Mouse (Mus musculus) ES-E14 (cell line): ENCODE measurements around the gene Ren1. TPM values are rescaled to one million over a fixed set of nuclear protein-coding genes. Genes with fewer than 3 reads are reported as not detected.
A peak's percentile ranks its signal among the peaks of the same experiment; 100 is the strongest.

Experiments
- DNase-seq: peaks from one replicate; pipeline ENCODE4 v3.0.0-alpha.2; 2013; ENCODE audit warnings: low read depth, low spot score
- H3K27ac ChIP-seq: 2 replicates; pipeline ENCODE4 v1.5.1; 2012; ENCODE audit warnings: low read depth, mild to moderate bottlenecking, low read length, moderate library complexity, mixed read lengths; ENCODE audit not compliant: poor library complexity, insufficient read depth, severe bottlenecking
- H3K36me3 ChIP-seq: 2 replicates; pipeline ENCODE4 v1.6.1; 2012; ENCODE audit warnings: mild to moderate bottlenecking, low read length, moderate library complexity, mixed read lengths; ENCODE audit not compliant: control insufficient read depth, poor library complexity, insufficient read depth, severe bottlenecking
- H3K4me1 ChIP-seq, 2 experiments: fragments of 150-350 bp in 1 of 2; sonication (generic) in 1 of 2; 2 replicates each; pipeline ENCODE4 v1.6.1; 2012; ENCODE audit warnings: low read length in 2 of 2, mild to moderate bottlenecking in 1 of 2, mixed read lengths in 1 of 2; ENCODE audit not compliant: control insufficient read depth in 2 of 2, insufficient read depth in 2 of 2, poor library complexity in 1 of 2
- H3K4me3 ChIP-seq, 2 experiments: fragments of 150-350 bp in 1 of 2; sonication (generic) in 1 of 2; 2 replicates each; pipeline ENCODE4 v1.5.1; 2012; ENCODE audit warnings: low read length in 2 of 2, low read depth in 1 of 2, mild to moderate bottlenecking in 1 of 2, mixed read lengths in 1 of 2; ENCODE audit not compliant: insufficient read depth in 1 of 2, poor library complexity in 1 of 2, severe bottlenecking in 1 of 2
- H3K9ac ChIP-seq: 2 replicates; pipeline ENCODE4 v1.6.1; 2012; ENCODE audit warnings: low read depth, mild to moderate bottlenecking, low read length, mixed read lengths; ENCODE audit not compliant: poor library complexity, insufficient read depth, severe bottlenecking
- H3K9me3 ChIP-seq: fragments of 150-350 bp; sonication (generic); 2 replicates; pipeline ENCODE4 v1.6.1; 2012; ENCODE audit warnings: low read depth, mild to moderate bottlenecking, low read length; ENCODE audit not compliant: control insufficient read depth, insufficient read depth
- CHD2 ChIP-seq: IDR thresholded peaks from 2 replicates; pipeline ENCODE4 v1.6.1; 2014; ENCODE audit warnings: mild to moderate bottlenecking, low read depth, low read length, inconsistent platforms
- HCFC1 ChIP-seq: IDR thresholded peaks from 2 replicates; pipeline ENCODE4 v1.6.1; 2012; ENCODE audit warnings: low read length, inconsistent platforms, borderline replicate concordance; ENCODE audit not compliant: insufficient read depth
- MAFK ChIP-seq: IDR thresholded peaks from 2 replicates; pipeline ENCODE4 v1.6.1; 2014; ENCODE audit warnings: mild to moderate bottlenecking, low read depth, low read length, inconsistent platforms; ENCODE audit not compliant: insufficient read depth
- ZC3H11A ChIP-seq: IDR thresholded peaks from 2 replicates; pipeline ENCODE4 v1.6.1; 2012; ENCODE audit warnings: low read depth, mild to moderate bottlenecking, inconsistent platforms, low read length, borderline replicate concordance
- ZNF384 ChIP-seq: IDR thresholded peaks from 2 replicates; pipeline ENCODE4 v1.6.1; 2012; ENCODE audit warnings: low read depth, low read length, inconsistent platforms
- in situ Hi-C, 2 experiments: fragments of 600-800 bp; cut with MboI; formaldehyde crosslinking; loops; one replicate each; pipeline ENCODE4 v1.15.1; 2025; ENCODE audit warnings: low sequenced_read_pairs in 2 of 2, inconsistent platforms in 1 of 2; ENCODE audit not compliant: unreplicated experiment in 2 of 2
- total RNA-seq: library from RNA; depleted of rRNA; stranded (reverse); fragments of 300-350 nt; gene quantifications from 2 replicates; pipeline ENCODE4 v1.2.3, GENCODE M21; 2012

The Ren1 gene
- total RNA-seq, 1 experiment, result 0.67 TPM

DNA sequence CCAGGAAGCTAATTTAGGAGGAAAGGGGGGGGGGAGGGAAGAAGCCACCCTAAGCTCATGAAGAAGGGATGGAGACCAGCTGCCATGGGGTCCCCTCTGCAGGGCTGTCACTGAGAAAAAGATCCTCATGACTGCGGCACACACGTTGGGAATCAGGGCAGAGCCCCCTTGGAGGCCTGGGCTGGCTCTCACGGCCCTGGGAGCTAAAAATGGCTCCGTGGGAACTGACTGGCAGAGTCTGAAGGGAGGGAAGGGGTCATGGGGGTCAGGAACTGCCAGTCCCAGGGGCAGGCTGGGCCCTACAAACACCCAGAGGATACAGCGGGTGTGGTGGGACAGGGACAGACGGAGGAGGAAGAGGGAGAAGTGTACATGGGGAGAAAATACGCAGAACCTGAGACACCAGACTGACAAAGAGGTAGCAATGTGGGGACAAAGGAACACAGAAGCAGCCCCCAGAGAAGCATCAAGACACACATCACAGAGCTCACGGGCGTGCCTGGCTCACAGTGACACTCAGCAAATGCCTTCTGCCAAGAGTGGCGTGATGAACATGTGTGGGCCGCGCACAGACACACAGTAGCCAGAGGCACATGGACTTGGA lies 32.3 kb downstream of the Ren1 start:
- peaks cover 0 to 27% of the 10 kb centered on the region in 2 experiments; a peak in 2 of 4 replicates for H3K4me1 ChIP-seq
- in situ Hi-C loops, result loop anchor here (5.0 to 25.0 kb wide), 2 partner anchors 225 to 230 kb away; partner anchors contain the start of gene Snrpe (in 1 of the 2)
- H3K36me3 ChIP-seq, result peaks cover 16% of the 10 kb centered on the region
- TF ChIP-seq ZNF384, result no peak
- H3K9me3 ChIP-seq, result no peaks in the 10 kb centered on the region
- no peak for DNase-seq
- no peak overlapping the region; the same call in 1 of the 2 replicates for H3K9ac ChIP-seq
- no peak overlapping the region for H3K27ac ChIP-seq
- no peak overlapping the region for H3K4me3 ChIP-seq

DNA sequence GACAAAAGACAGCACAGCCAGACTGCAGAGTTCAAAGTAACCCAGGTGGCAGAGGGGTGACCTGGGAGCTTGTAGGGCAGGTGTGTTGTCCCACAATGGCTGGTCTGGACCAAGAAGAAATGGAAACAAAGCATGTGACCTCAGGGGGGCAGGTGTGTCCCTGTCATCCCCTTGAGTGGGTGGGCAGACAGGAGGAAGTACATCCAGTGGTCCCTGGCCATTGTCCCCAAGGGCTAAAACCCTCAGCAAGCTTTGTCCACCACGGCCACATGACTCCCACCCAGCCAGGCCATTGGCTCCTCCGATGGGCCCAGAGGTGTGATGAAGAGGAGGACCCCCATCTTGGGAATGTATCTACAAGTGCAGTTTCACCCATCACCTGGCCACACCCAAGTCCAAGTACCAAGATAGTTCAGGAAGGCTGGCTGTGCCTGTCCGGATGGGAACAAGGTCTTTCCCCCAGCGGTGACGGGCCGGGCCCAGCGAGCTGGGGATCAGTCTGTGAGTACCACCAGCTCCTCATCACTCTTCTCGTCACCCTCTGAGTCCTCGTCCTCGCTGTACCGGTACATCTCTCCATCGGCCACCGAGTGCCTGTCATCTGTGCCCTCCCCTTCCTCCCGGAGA lies 33.0 kb downstream of the Ren1 start:
- H3K9ac ChIP-seq, result no peak overlapping the region
- TF ChIP-seq CHD2 (no peak), ZC3H11A (no peak), HCFC1 (no peak), MAFK (no peak), ZNF384 (no peak)
- H3K36me3 ChIP-seq, result peaks cover 16% of the 10 kb centered on the region
- H3K4me1 ChIP-seq, result peaks cover 0 to 30% of the 10 kb centered on the region in 2 experiments; a peak in 2 of 4 replicates
- H3K9me3 ChIP-seq, result no peaks in the 10 kb centered on the region
- H3K4me3 ChIP-seq, result no peak overlapping the region
- in situ Hi-C loops, result loop anchor here (5.0 to 25.0 kb wide), 2 partner anchors 224 to 229 kb away; partner anchors contain the start of gene Snrpe (in 1 of the 2)
- no peak for DNase-seq
- H3K27ac ChIP-seq, result no peak overlapping the region

DNA sequence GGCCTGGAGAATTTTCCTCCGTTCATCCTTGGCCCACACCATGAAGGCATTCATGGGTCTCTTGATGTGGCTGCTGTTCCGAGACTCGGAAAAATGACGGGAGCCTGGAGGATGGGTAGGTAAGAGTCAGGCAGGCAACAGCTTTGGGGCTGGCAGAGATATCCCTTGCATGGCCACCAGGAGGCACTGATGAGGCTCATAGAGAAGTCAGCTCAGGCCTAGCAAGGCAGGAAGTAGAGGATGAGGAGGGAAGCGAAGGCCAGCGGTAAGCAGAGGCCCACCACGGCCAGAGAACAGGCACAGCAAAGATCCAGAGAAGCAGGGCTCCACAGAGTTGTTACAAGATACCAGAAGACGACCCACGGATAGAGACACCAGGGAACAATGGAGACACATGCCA lies 35.2 kb downstream of the Ren1 start:
- DNase-seq, result peak; percentile 78
- TF ChIP-seq MAFK (no peak), ZNF384 (no peak), CHD2 (no peak), ZC3H11A (peak; percentile 48; the same call in 1 of the 2 replicates)
- peaks cover 0 to 23% of the 10 kb centered on the region in 2 experiments; a peak in 2 of 4 replicates for H3K4me1 ChIP-seq
- H3K9me3 ChIP-seq, result no peaks in the 10 kb centered on the region
- H3K9ac ChIP-seq, result peak overlapping the region; percentile 46; the same call in 1 of the 2 replicates
- in situ Hi-C loops, result loop anchor here in 1 of 2 experiments (25.0 kb wide), 1 partner anchor 227 kb away; the partner anchor contains the start of gene Snrpe
- H3K27ac ChIP-seq, result no peak overlapping the region
- peaks cover 19% of the 10 kb centered on the region for H3K36me3 ChIP-seq
- H3K4me3 ChIP-seq, result no peak overlapping the region

DNA sequence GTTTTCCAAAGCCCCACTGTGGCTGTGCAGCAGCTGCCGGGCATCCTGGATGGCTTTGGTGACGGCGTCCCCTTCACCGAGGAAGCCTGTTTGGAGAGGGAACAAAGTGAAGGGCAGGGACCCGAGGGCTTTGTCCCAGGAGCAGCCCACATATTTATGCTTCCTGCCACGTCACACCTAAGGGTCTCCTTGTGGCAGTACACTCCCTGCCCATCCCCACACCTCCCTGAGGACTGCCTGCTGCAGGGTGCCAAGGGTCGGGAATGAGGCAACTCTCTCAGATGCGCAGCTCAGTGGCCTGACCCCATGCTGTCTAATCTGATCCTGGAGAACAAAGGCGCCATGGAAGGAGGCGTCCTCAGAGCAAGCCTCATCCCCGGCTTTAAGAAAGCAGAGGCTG lies 35.9 kb downstream of the Ren1 start:
- Histone ChIP-seq H3K9me3 (no peaks in the 10 kb centered on the region), H3K4me1 (peaks cover 0 to 22% of the 10 kb centered on the region in 2 experiments; a peak in 2 of 4 replicates), H3K9ac (peak overlapping the region; percentile 5; the same call in 1 of the 2 replicates), H3K4me3 (no peak overlapping the region), H3K36me3 (peaks cover 20% of the 10 kb centered on the region), H3K27ac (no peak overlapping the region)
- TF ChIP-seq CHD2 (no peak), ZNF384 (no peak), MAFK (no peak), HCFC1 (no peak), ZC3H11A (no peak)
- in situ Hi-C loops, result loop anchor here in 1 of 2 experiments (25.0 kb wide), 1 partner anchor 226 kb away; the partner anchor contains the start of gene Snrpe
- no peak for DNase-seq
